Mouse (Mus musculus): Measurements from ENCODE around the gene Clhc1. TPM values are rescaled to one million over a fixed set of nuclear protein-coding genes. Genes with fewer than 3 reads are reported as not detected.
"Not testable (repeated sequence)": the region's sequence is repeated elsewhere in the genome, so short reads cannot be mapped to it uniquely, and the experiment has no call there.

Clhc1 gene
- polyA plus RNA-seq, 1 experiment, result not detected

DNA sequence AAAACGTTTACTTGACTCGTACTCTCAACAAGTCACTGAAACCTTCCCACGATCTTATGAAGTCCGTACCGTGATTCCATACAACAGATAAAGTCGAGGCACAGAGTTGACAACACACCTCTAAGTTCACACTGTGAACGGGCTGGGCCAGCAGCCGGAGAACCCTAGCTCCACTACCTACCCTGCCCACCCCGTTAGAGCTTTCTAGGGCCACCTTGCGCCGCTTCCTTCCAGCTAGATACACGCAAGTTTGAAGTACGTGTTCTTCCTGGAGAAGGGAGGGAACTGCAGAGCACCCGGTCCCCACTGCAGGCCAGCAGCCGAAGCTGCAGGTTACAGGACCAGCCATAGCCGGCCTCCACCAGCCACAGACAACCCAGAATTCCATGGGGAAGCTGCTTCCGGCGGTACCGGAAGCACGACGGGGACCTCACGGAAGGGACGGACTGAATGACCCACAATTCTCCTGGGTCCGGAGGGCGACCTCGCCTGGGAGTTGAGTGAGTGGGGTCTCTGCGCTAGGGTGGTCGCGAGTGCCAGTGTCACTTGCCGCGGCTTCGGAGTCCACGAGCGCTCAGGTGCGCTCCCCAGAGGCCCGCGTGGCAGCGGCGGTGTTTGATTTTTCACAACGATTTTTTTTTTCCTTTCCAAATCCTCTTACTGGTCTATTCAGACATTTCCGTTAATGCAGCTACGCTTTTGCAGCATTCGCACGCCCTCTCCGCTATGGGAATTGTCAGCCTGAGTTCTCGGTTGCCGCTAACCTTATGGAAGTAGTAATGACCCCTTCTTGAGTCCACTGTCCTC, 21.6 kb upstream of the Clhc1 start, which contains the start of gene Mtif2:
Gene Mtif2 (plus strand): TSS at position 421 of the 807 bp plus-strand sequence.
- 2% methylated on average over 47 of the region's 47 CpGs for WGBS
- TF ChIP-seq CTCF (IDR thresholded peaks at IDR 0.05; ENCODE audit: insufficient read depth, low read depth, low read length), result 0 out of 2 replicates have a peak, but pooled peaks have one; percentile 29
- TF ChIP-seq POLR2A (IDR thresholded peaks at IDR 0.05; ENCODE audit: insufficient read depth, low read depth, low read length), result peak; percentile 86
- peak within 1 kb of the TSS; percentile 76 for H3K4me3 ChIP-seq (ENCODE audit: insufficient read depth, low read depth, low read length)
- no peaks in the 10 kb centered on the region for H3K4me1 ChIP-seq (ENCODE audit: control insufficient read depth, insufficient read depth, low read length)
- H3K27ac ChIP-seq (ENCODE audit: insufficient read depth, low read depth, low read length), result peak within 1 kb of the TSS; percentile 74; the same call in 1 of the 2 replicates

DNA sequence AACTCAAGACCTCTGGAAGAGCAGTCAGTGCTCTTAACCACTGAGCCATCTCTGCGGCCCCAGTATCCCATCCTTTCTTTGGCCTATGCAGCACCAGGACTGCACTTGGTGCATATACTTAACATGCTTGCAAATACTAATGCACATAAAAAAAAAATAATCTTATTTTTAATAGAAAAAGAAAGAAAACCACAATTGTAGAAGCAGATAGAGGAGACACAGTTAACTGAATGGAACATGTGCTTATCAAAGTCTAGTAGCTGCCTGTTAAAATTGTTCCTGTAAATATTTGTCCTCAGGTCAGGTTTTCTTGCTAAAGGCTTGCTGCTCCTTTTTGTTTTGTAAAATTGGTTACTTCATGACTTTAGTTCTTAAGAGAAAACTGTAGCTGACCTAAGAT, 9.5 kb upstream of the Clhc1 start:
- WGBS, result 100% methylated on average over 1 of the region's 1 CpGs
- Histone ChIP-seq H3K4me3 (ENCODE audit: insufficient read depth, low read depth, low read length) (no peak overlapping the region), H3K4me1 (ENCODE audit: control insufficient read depth, insufficient read depth, low read length) (no peaks in the 10 kb centered on the region), H3K27ac (ENCODE audit: insufficient read depth, low read depth, low read length) (no peak overlapping the region)
- TF ChIP-seq POLR2A (IDR thresholded peaks at IDR 0.05; ENCODE audit: insufficient read depth, low read depth, low read length) (no peak), CTCF (IDR thresholded peaks at IDR 0.05; ENCODE audit: insufficient read depth, low read depth, low read length) (no peak)

DNA sequence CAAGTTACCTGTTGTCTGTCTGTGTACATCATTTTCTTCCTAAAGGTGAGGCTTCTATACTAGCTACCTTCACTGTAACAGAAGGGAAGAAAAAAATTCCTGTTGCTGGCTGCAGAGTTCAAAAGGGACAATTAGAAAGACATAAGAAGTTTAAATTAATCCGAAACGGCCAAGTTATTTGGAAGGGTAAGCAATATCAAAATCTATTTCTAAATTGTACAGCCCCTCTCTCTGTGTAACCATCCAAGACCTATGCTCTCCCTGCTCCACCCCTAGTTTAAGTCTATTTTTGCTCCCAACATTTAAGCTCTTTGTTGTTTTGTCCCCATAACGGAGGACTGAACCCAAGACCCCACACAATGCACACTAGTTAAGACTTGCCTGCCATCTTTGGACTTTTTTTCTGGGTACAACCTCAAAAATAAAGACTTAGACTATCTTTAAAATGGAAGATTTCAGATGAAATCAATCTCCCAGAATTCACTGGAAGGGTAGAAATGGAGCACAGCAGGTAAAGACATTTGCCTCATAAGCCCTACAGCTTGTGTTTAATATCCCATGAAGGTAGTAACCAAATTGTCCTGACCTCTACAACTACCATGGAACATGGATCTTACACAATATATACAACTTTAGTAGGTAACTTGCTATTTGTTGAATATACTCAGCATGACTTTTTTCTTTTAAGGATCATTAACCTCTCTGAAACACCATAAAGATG, 3.4 kb upstream of the Clhc1 start:
- H3K27ac ChIP-seq (ENCODE audit: insufficient read depth, low read depth, low read length), result no peak overlapping the region
- H3K4me3 ChIP-seq (ENCODE audit: insufficient read depth, low read depth, low read length), result no peak overlapping the region
- H3K4me1 ChIP-seq (ENCODE audit: control insufficient read depth, insufficient read depth, low read length), result no peaks in the 10 kb centered on the region; the same call in 1 of the 2 replicates
- no peak for TF ChIP-seq CTCF (IDR thresholded peaks at IDR 0.05; ENCODE audit: insufficient read depth, low read depth, low read length)
- no peak for TF ChIP-seq POLR2A (IDR thresholded peaks at IDR 0.05; ENCODE audit: insufficient read depth, low read depth, low read length)
- 81% methylated on average over 3 of the region's 3 CpGs for WGBS

DNA sequence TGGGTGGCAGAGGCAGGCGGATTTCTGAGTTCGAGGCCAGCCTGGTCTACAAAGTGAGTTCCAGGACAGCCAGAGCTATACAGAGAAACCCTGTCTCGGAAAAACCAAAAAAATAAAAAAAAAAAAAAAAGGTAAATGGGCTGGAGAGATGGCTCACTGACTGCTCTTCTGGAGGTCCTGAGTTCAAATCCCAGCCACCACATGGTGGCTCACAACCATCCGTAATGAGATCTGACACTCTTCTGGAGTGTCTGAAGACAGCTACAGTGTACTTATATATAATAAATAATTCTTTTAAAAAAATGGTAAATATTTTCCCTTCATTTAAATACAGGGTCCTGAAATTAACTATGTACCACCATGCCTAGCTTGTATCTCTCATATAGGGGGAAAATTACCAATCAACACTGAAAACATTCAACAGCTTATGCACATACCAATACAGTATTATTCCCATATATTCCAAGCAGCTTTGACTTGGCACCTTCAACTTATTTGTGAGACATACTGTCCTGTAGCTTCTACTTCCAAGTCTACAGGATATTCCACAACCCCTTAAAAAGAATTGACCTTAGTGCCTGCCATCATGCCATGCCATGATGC, 2.5 kb upstream of the Clhc1 start:
- not testable (repeated sequence) for H3K4me3 ChIP-seq (ENCODE audit: insufficient read depth, low read depth, low read length); H3K4me1 ChIP-seq (ENCODE audit: control insufficient read depth, insufficient read depth, low read length)
- WGBS, result 88% methylated on average over 4 of the region's 4 CpGs

DNA sequence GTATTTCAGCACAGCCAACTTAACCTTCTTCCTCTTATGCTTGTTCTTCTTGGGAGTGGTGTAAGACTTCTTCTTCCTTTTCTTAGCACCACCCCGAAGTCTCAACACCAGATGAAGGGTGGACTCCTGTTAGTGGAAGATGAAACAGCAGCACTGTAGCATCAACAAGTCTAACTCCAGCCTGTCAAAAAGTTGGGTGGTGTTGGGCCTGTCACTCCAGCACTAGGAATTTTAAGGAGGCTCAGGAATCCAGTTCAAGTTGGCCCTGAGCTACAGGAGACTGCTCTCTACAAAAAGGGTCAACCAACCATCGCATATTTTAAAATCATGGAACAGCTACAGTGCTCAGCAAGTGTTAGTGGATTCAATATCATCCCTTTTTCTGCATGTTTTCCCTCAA, 1.5 kb upstream of the Clhc1 start:
- not testable (repeated sequence) for H3K27ac ChIP-seq (ENCODE audit: insufficient read depth, low read depth, low read length); H3K4me1 ChIP-seq (ENCODE audit: control insufficient read depth, insufficient read depth, low read length); H3K4me3 ChIP-seq (ENCODE audit: insufficient read depth, low read depth, low read length)
- WGBS, result 91% methylated on average over 2 of the region's 2 CpGs

More for the DNA sequence above, 2.5 kb upstream of the Clhc1 start:
- not testable (repeated sequence) for H3K27ac ChIP-seq (ENCODE audit: insufficient read depth, low read depth, low read length)

DNA sequence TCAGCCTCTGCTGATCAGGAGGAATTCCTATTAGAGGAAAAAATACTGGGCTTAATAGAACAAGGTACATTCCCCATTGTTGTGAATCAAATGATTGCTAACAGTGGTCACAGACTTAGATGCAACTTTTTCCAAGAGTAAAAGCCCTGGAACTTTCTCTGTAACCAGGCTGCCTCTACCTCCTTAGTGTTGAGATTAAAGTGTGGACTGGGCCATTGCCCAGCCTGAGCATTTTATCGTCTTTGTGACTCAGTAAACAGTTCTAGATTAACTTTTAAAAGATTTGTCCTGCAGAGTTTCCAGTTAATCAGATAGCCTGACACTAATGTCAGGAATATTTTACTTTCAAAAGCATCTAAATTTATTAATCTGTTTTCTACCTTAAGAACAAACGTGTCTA, 988 bp upstream of the Clhc1 start:
- no peak overlapping the region for H3K4me3 ChIP-seq (ENCODE audit: insufficient read depth, low read depth, low read length)
- no peak for TF ChIP-seq POLR2A (IDR thresholded peaks at IDR 0.05; ENCODE audit: insufficient read depth, low read depth, low read length)
- TF ChIP-seq CTCF (IDR thresholded peaks at IDR 0.05; ENCODE audit: insufficient read depth, low read depth, low read length), result no peak
- no peaks in the 10 kb centered on the region; the same call in 1 of the 2 replicates for H3K4me1 ChIP-seq (ENCODE audit: control insufficient read depth, insufficient read depth, low read length)
- 14% methylated on average over 2 of the region's 2 CpGs for WGBS
- no peak overlapping the region for H3K27ac ChIP-seq (ENCODE audit: insufficient read depth, low read depth, low read length)

DNA sequence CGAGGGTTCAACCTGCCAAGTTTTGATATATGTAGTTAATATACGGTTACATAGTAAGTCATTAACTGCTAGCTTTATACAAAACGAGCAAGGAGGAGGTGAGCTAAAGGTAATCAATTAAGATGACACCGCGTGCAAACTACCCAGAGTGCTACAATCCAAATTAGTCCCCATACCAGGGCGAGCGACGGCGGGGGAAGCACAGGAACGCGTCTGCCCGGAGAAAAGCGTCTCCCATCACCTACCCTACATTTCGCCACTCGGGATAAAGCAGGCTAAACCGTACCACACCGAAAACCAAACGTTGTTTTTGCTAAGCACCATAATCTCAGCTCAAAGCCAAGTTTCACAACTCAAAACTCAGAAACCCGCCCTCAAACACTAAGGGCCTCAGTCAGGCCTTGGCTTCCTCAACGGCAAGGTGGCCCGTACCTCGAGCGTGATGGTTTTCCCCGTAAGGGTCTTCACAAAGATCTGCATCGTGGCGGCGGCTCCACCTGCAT, 450 bp upstream of the Clhc1 start:
- under 1% methylated on average over 27 of the region's 27 CpGs for WGBS
- no peak for TF ChIP-seq CTCF (IDR thresholded peaks at IDR 0.05; ENCODE audit: insufficient read depth, low read depth, low read length)
- TF ChIP-seq POLR2A (IDR thresholded peaks at IDR 0.05; ENCODE audit: insufficient read depth, low read depth, low read length), result no peak

DNA sequence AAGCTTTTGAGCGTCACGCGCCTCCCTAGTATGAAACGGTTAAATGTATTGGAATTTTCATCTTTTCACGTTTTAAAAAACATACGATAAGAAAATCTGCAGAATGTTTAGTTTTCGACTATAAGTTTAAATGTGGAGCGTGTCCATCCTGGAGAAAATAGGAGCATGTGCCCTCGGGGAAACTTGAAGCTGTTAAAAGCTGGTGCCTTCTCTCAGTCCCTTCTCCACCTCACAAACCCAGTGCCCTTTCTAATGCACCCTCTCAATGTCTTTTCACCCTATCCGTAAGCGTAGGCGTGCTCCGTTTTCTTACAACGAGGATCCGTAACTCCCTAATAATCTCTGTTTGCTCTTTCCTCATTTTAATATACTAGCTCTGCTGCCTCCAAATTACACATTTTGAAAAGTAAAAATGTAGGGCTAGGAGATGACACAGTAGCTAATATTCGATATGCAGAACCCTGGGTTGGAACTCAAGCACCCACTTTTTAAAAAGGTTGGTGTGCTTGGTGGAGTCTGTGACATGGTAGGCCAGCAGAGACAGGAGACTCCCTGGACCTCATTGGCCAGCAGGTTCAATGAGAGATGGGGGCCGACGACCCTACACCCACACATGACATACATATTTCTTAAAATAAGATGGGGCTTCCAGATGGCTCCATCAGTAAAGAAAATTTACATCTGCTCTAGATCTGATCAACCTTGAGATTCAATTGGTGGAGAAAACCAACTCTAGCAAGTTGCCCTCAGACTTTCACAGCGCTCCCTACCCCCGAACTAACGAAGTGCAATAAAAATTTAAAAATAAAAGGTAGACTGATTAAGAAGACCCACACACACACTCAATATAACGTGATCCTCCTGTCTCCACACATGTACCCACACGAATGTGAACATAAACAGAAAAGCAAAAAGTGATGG, 1.0 kb downstream of the Clhc1 start:
- TF ChIP-seq CTCF (IDR thresholded peaks at IDR 0.05; ENCODE audit: insufficient read depth, low read depth, low read length) (no peak), POLR2A (IDR thresholded peaks at IDR 0.05; ENCODE audit: insufficient read depth, low read depth, low read length) (no peak)
- Histone ChIP-seq H3K4me3 (ENCODE audit: insufficient read depth, low read depth, low read length) (peak overlapping the region; percentile 83), H3K4me1 (ENCODE audit: control insufficient read depth, insufficient read depth, low read length) (no peaks in the 10 kb centered on the region; the same call in 1 of the 2 replicates), H3K27ac (ENCODE audit: insufficient read depth, low read depth, low read length) (peak overlapping the region; percentile 92; the same call in 1 of the 2 replicates)
- WGBS, result 23% methylated on average over 23 of the region's 23 CpGs

More for the DNA sequence above, 450 bp upstream of the Clhc1 start:
- Histone ChIP-seq H3K27ac (ENCODE audit: insufficient read depth, low read depth, low read length) (peak overlapping the region; percentile 43), H3K4me1 (ENCODE audit: control insufficient read depth, insufficient read depth, low read length) (no peaks in the 10 kb centered on the region; the same call in 1 of the 2 replicates), H3K4me3 (ENCODE audit: insufficient read depth, low read depth, low read length) (peak overlapping the region; percentile 83)
